9 mouse cellular contexts compared by ENCODE assay signal in genomic region chr3:104616155-104616554, GRCm38 (mm10). TPM values are rescaled to one million over a fixed set of nuclear protein-coding genes. Genes with fewer than 3 reads are reported as not detected.
DNase-seq lines count a peak whose midpoint lies in the region; ATAC-seq and TF ChIP-seq lines count a peak whose summit lies in the region.
"Had no signal": no experiment of that assay in that cellular context is flagged by ENCODE, and none has a peak within 500 bp of the region (broad histone marks: within the 10 kb centered on the region; RNA-seq: fewer than 3 reads in every experiment).

No protein-coding gene starts in this region.

- DNase-seq in kidney, postnatal 0 days (ENCODE audit: low spot score), result peak; percentile 77
- DNase-seq in kidney, postnatal 14 days, result no peak
- DNase-seq in Muller cell, postnatal 12 days (ENCODE audit: inconsistent ontology term), result peak; percentile 47
- DNase-seq in right cerebral cortex, adult 2 months (ENCODE audit: low spot score in 2 of 2), result peak; percentile 48 to 56
- no peak for DNase-seq in cerebellum, adult 11-12 months
- DNase-seq in hindbrain, embryonic 10.5 days (ENCODE audit: low spot score), result no peak

- H3K27ac ChIP-seq in kidney, postnatal 0 days, result no peak overlapping the region
- H3K27ac ChIP-seq in intestine, embryonic 15.5 days, result no peak overlapping the region
- H3K27ac ChIP-seq in hindbrain, embryonic 10.5 days, result no peak overlapping the region
- H3K27ac ChIP-seq: liver, embryonic 15.5 days had no signal

- WGBS in kidney, postnatal 0 days, result 11% methylated on average over 8 of the region's 8 CpGs
- 22% methylated on average over 8 of the region's 8 CpGs for WGBS in intestine, embryonic 15.5 days
- WGBS in hindbrain, embryonic 10.5 days, result 58% methylated on average over 8 of the region's 8 CpGs

- H3K4me2 ChIP-seq in kidney, postnatal 0 days (ENCODE audit: low read length), result peak overlapping the region; percentile 37
- H3K4me2 ChIP-seq in intestine, embryonic 15.5 days (replicated peaks), result 0 out of 2 replicates have a peak overlapping the region, but pooled peaks have one; percentile 11
- H3K4me2 ChIP-seq: liver, embryonic 15.5 days had no signal

- H3K27me3 ChIP-seq in kidney, postnatal 0 days (ENCODE audit: insufficient read depth, low read length), result no peaks in the 10 kb centered on the region
- H3K27me3 ChIP-seq in intestine, embryonic 15.5 days (replicated peaks), result no peaks in the 10 kb centered on the region
- no peaks in the 10 kb centered on the region for H3K27me3 ChIP-seq in hindbrain, embryonic 10.5 days (ENCODE audit: insufficient read depth, poor library complexity, severe bottlenecking)

- no peaks in the 10 kb centered on the region for H3K4me1 ChIP-seq in kidney, postnatal 0 days (replicated peaks; ENCODE audit: insufficient read depth, low read length)
- no peaks in the 10 kb centered on the region for H3K4me1 ChIP-seq in intestine, embryonic 15.5 days (replicated peaks)
- no peaks in the 10 kb centered on the region for H3K4me1 ChIP-seq in hindbrain, embryonic 10.5 days (replicated peaks)
- H3K4me1 ChIP-seq: liver, embryonic 15.5 days had no signal

- no peak overlapping the region for H3K9ac ChIP-seq in kidney, postnatal 0 days (ENCODE audit: low read depth, low read length)
- no peak overlapping the region for H3K9ac ChIP-seq in intestine, embryonic 15.5 days
- H3K9ac ChIP-seq: liver, embryonic 15.5 days had no signal

- no peaks in the 10 kb centered on the region for H3K36me3 ChIP-seq in kidney, postnatal 0 days (ENCODE audit: insufficient read depth, low read length)
- H3K36me3 ChIP-seq in intestine, embryonic 15.5 days, result no peaks in the 10 kb centered on the region
- H3K36me3 ChIP-seq in hindbrain, embryonic 10.5 days, result no peaks in the 10 kb centered on the region
- H3K36me3 ChIP-seq: liver, embryonic 15.5 days had no signal

- TF ChIP-seq CTCF in kidney, postnatal 0 days (IDR thresholded peaks at IDR 0.05; ENCODE audit: low read depth), result no peak

- H3K9me3 ChIP-seq in kidney, postnatal 0 days (replicated peaks; ENCODE audit: low read length), result no peaks in the 10 kb centered on the region
- H3K9me3 ChIP-seq in intestine, embryonic 15.5 days, result no peaks in the 10 kb centered on the region
- H3K9me3 ChIP-seq in hindbrain, embryonic 10.5 days, result no peaks in the 10 kb centered on the region
- H3K9me3 ChIP-seq: liver, embryonic 15.5 days had no signal

- peak; percentile 57; the same call in 1 of the 2 replicates for ATAC-seq in kidney, postnatal 0 days (replicated peaks; ENCODE audit: low FRiP score, low read depth)
- peak; percentile 75 for ATAC-seq in intestine, embryonic 15.5 days
- no peak for ATAC-seq in megakaryocyte progenitor cell, adult 5-6 weeks (replicated peaks; ENCODE audit: poor library complexity)

- no peak overlapping the region for H3K4me3 ChIP-seq in kidney, postnatal 0 days (replicated peaks; ENCODE audit: low read depth, low read length)
- H3K4me3 ChIP-seq in intestine, embryonic 15.5 days (replicated peaks), result no peak overlapping the region
- H3K4me3 ChIP-seq in hindbrain, embryonic 10.5 days, result no peak overlapping the region
- H3K4me3 ChIP-seq: liver, embryonic 15.5 days had no signal

RNA-seq across cellular contexts. Expression of gene Slc16a1, which starts 22.3 kb away (rescaled TPM):
- polyA plus RNA-seq in kidney, postnatal 0 days (2015; fragmentation: Nextera tagmentation; extraction: Ambion mirVana), result 39.6 and 43.2 TPM in 2 replicates
- polyA plus RNA-seq in intestine, embryonic 15.5 days (2015; fragmentation: Nextera tagmentation; extraction: Ambion mirVana), result 45.7 and 50.0 TPM in 2 replicates
- 59.7 and 60.3 TPM in 2 replicates for total RNA-seq in megakaryocyte progenitor cell, adult 5-6 weeks (2015)
- 92.8 and 104 TPM in 2 replicates for total RNA-seq in megakaryocyte progenitor cell, adult 5-6 weeks (2017)
- polyA plus RNA-seq in hindbrain, embryonic 10.5 days (2016; fragmentation: Nextera tagmentation; extraction: Ambion mirVana), result 29.7 and 45.0 TPM in 2 replicates

Comparison
In these comparisons a context has a peak if more than half of its experiments do, and no peak if none do; other contexts are left out.
1. DNase-seq: peak in kidney, postnatal 0 days (single experiment), Muller cell, postnatal 12 days (single experiment) and right cerebral cortex, adult 2 months (2 of 2); none in kidney, postnatal 14 days (single experiment), cerebellum, adult 11-12 months (single experiment) and hindbrain, embryonic 10.5 days (single experiment).